Mouse (Mus musculus) CH12.LX (cell line): Measurements from ENCODE around the gene Relch. TPM values are rescaled to one million over a fixed set of nuclear protein-coding genes. Genes with fewer than 3 reads are reported as not detected.

Experiments
- DNase-seq: peaks from one replicate; pipeline ENCODE4 v3.0.0-alpha.2; 2013; ENCODE audit errors: extremely low read depth
- H3K27ac ChIP-seq: 2 replicates; pipeline ENCODE4 v1.5.1; 2012; ENCODE audit warnings: low read depth, mild to moderate bottlenecking, control low read depth, moderate library complexity; ENCODE audit not compliant: insufficient read depth
- H3K27me3 ChIP-seq: replicated peaks from 2 replicates; pipeline ENCODE3; 2012; ENCODE audit warnings: inconsistent platforms
- H3K36me3 ChIP-seq, 2 experiments: replicated peaks in 1 of 2; 2 replicates each; pipeline versions ENCODE3 to v1.6.1; 2012; ENCODE audit warnings: inconsistent platforms in 1 of 2, low read length in 1 of 2, mild to moderate bottlenecking in 1 of 2, mixed read lengths in 1 of 2, moderate library complexity in 1 of 2; ENCODE audit not compliant: control insufficient read depth in 1 of 2, insufficient read depth in 1 of 2
- H3K4me1 ChIP-seq, 2 experiments: 2 replicates each; pipeline ENCODE4 v1.6.1; 2012; ENCODE audit warnings: inconsistent platforms in 1 of 2, moderate library complexity in 1 of 2; ENCODE audit not compliant: insufficient read depth in 2 of 2, control insufficient read depth in 1 of 2
- H3K4me2 ChIP-seq: 2 replicates; pipeline ENCODE4 v1.6.1; 2012; ENCODE audit warnings: low read depth, mild to moderate bottlenecking, control low read depth; ENCODE audit not compliant: poor library complexity, insufficient read depth, severe bottlenecking
- H3K4me3 ChIP-seq, 3 experiments: fragments of 150-350 bp in 1 of 3; sonication (generic) in 1 of 3; replicated peaks in 1 of 3; 2 replicates each; pipeline versions ENCODE3 to v1.5.1; 2011 to 2012; ENCODE audit warnings: low read depth in 2 of 3, low read length in 2 of 3, mild to moderate bottlenecking in 2 of 3, moderate library complexity in 2 of 3, control low read depth in 1 of 3, improper control_type of control experiment in 1 of 3, inconsistent platforms in 1 of 3, mixed read lengths in 1 of 3; ENCODE audit not compliant: poor library complexity in 1 of 3
- H3K79me2 ChIP-seq: replicated peaks from 2 replicates; pipeline ENCODE4 v1.6.1; 2012; ENCODE audit warnings: mild to moderate bottlenecking, moderate library complexity; ENCODE audit not compliant: control insufficient read depth, poor library complexity, insufficient read depth, severe bottlenecking; ENCODE audit errors: extremely low read depth
- H3K9ac ChIP-seq: 2 replicates; pipeline ENCODE4 v1.6.1; 2012; ENCODE audit warnings: low read depth, mild to moderate bottlenecking, control low read depth, moderate library complexity; ENCODE audit not compliant: insufficient read depth
- H3K9me3 ChIP-seq: replicated peaks from 2 replicates; pipeline ENCODE3; 2012; ENCODE audit warnings: low read length, inconsistent platforms, mixed read lengths
- BHLHE40 ChIP-seq: IDR thresholded peaks from 2 replicates; pipeline ENCODE4 v1.6.1; 2011; ENCODE audit warnings: mild to moderate bottlenecking, low read depth, low read length, improper control_type of control experiment
- CHD1 ChIP-seq: IDR thresholded peaks from 2 replicates; pipeline ENCODE4 v1.6.1; 2012; ENCODE audit warnings: low read depth, low read length, improper control_type of control experiment, inconsistent platforms
- CTCF ChIP-seq, 2 experiments: IDR thresholded peaks in 1 of 2; conservative IDR thresholded peaks in 1 of 2; 2 replicates each; pipeline ENCODE4 v1.5.1; 2011 to 2012; ENCODE audit warnings: low read depth in 2 of 2, low read length in 2 of 2, improper control_type of control experiment in 1 of 2, inconsistent platforms in 1 of 2, mild to moderate bottlenecking in 1 of 2, moderate library complexity in 1 of 2
- EP300 ChIP-seq: IDR thresholded peaks from 2 replicates; pipeline ENCODE4 v1.6.1; 2011; ENCODE audit warnings: low read length, improper control_type of control experiment
- HCFC1 ChIP-seq: IDR thresholded peaks from 2 replicates; pipeline ENCODE4 v1.6.1; 2012; ENCODE audit warnings: low read depth, mild to moderate bottlenecking, inconsistent platforms, low read length, improper control_type of control experiment
- IRF4 ChIP-seq: IDR thresholded peaks from 2 replicates; pipeline ENCODE4 v1.6.1; 2014; ENCODE audit warnings: low read depth, mild to moderate bottlenecking, inconsistent platforms, low read length, improper control_type of control experiment
- JUND ChIP-seq: conservative IDR thresholded peaks from 2 replicates; pipeline ENCODE4 v1.6.1; 2011; ENCODE audit warnings: low read depth, low read length, improper control_type of control experiment
- MAX ChIP-seq: IDR thresholded peaks from 2 replicates; pipeline ENCODE4 v1.6.1; 2011; ENCODE audit warnings: low read length, improper control_type of control experiment
- MAZ ChIP-seq: IDR thresholded peaks from 2 replicates; pipeline ENCODE4 v1.6.1; 2012; ENCODE audit warnings: low read depth, mild to moderate bottlenecking, inconsistent platforms, low read length, improper control_type of control experiment, moderate library complexity
- MEF2A ChIP-seq: IDR thresholded peaks from 2 replicates; pipeline ENCODE4 v1.6.1; 2014; ENCODE audit warnings: low read depth, mild to moderate bottlenecking, inconsistent platforms, low read length, improper control_type of control experiment, borderline replicate concordance
- MYC ChIP-seq: IDR thresholded peaks from 2 replicates; pipeline ENCODE4 v1.6.1; 2011; ENCODE audit warnings: low read depth, mild to moderate bottlenecking, improper control_type of control experiment, low read length
- PAX5 ChIP-seq: IDR thresholded peaks from 2 replicates; pipeline ENCODE4 v1.6.1; 2012; ENCODE audit warnings: low read length, inconsistent platforms, mixed read lengths
- POLR2AphosphoS2 ChIP-seq: IDR thresholded peaks from 2 replicates; pipeline ENCODE4 v1.6.1; 2011; ENCODE audit warnings: low read depth, low read length, improper control_type of control experiment
- RAD21 ChIP-seq: IDR thresholded peaks from 2 replicates; pipeline ENCODE4 v1.6.1; 2011; ENCODE audit warnings: low read depth, mild to moderate bottlenecking, low read length, improper control_type of control experiment, moderate library complexity
- UBTF ChIP-seq: IDR thresholded peaks from 2 replicates; pipeline ENCODE4 v1.6.1; 2012; ENCODE audit warnings: low read depth, mild to moderate bottlenecking, inconsistent platforms, low read length, improper control_type of control experiment, moderate library complexity
- USF2 ChIP-seq: conservative IDR thresholded peaks from 2 replicates; pipeline ENCODE4 v1.6.1; 2011; ENCODE audit warnings: low read depth, low read length, improper control_type of control experiment
- ZC3H11A ChIP-seq: IDR thresholded peaks from 2 replicates; pipeline ENCODE4 v1.6.1; 2012; ENCODE audit warnings: low read depth, mild to moderate bottlenecking, inconsistent platforms, low read length, improper control_type of control experiment
- ZKSCAN1 ChIP-seq: IDR thresholded peaks from 2 replicates; pipeline ENCODE4 v1.6.1; 2012; ENCODE audit warnings: low read depth, inconsistent platforms, low read length, improper control_type of control experiment, borderline replicate concordance
- ZMIZ1 ChIP-seq: IDR thresholded peaks from 2 replicates; pipeline ENCODE4 v1.6.1; 2012; ENCODE audit warnings: low read depth, mild to moderate bottlenecking, inconsistent platforms, low read length, improper control_type of control experiment
- ZNF384 ChIP-seq: IDR thresholded peaks from 2 replicates; pipeline ENCODE4 v1.6.1; 2012; ENCODE audit warnings: low read depth, low read length, improper control_type of control experiment, inconsistent platforms
- dilution Hi-C: fragments of 300-500 bp; cut with MboI; formaldehyde crosslinking; loops from 2 replicates; pipeline ENCODE4 v1.14.3; 2020; ENCODE audit warnings: low sequenced_read_pairs; ENCODE audit not compliant: extremely low pct_unique_long_range_greater_than_20kb, extremely low pct_ligation_motif_present
- in situ Hi-C: fragments of 300-500 bp; cut with MboI; formaldehyde crosslinking; loops from 3 replicates; pipeline ENCODE4 v1.14.3; 2019; ENCODE audit warnings: low sequenced_read_pairs, low pct_ligation_motif_present, low pct_unique_long_range_greater_than_20kb, mixed read lengths
- polyA plus RNA-seq: library from polyadenylated mRNA; unstranded; fragments of >175 nt; gene quantifications from 2 replicates; pipeline ENCODE4 v1.2.1, GENCODE M21; 2012; ENCODE audit warnings: low read depth; ENCODE audit not compliant: insufficient read length
- total RNA-seq, 2 experiments: library from RNA; depleted of rRNA; stranded (reverse); fragments of 300-350 nt in 1 of 2; fragments of >200 nt in 1 of 2; gene quantifications; 2 replicates each; pipeline ENCODE4 v1.2.3; 2012 to 2014

Gene Relch
- total and polyA plus RNA-seq, 3 experiments, result 23.1 to 25.9 (median 24.3) TPM

GRCm38 (mm10) chr1:105776426-105776825 lies 112.8 kb downstream of the Relch start:
- Histone ChIP-seq H3K9ac (no peak overlapping the region), H3K36me3 (no peaks in the 10 kb centered on the region), H3K27me3 (no peaks in the 10 kb centered on the region), H3K4me3 (no peak overlapping the region), H3K27ac (no peak overlapping the region), H3K79me2 (no peaks in the 10 kb centered on the region), H3K9me3 (no peaks in the 10 kb centered on the region), H3K4me2 (no peak overlapping the region), H3K4me1 (peaks cover 3 to 16% of the 10 kb centered on the region in 2 experiments; a peak in 2 of 4 replicates)
- TF ChIP-seq ZC3H11A, result no peak
- TF ChIP-seq POLR2AphosphoS2, result no peak
- TF ChIP-seq MAX, result no peak
- no peak for TF ChIP-seq CHD1
- TF ChIP-seq EP300, result no peak
- no peak for TF ChIP-seq ZMIZ1
- no peak for TF ChIP-seq ZKSCAN1
- no peak for TF ChIP-seq JUND
- no peak for TF ChIP-seq HCFC1
- TF ChIP-seq CTCF (conservative IDR thresholded peaks at IDR 0.05 in 1 of 2, IDR thresholded peaks at IDR 0.05 in 1 of 2; ENCODE audit: low read depth in 2 of 2, low read length in 2 of 2), result no peak
- no peak for TF ChIP-seq ZNF384
- TF ChIP-seq MYC, result no peak
- TF ChIP-seq USF2, result no peak
- TF ChIP-seq BHLHE40, result no peak
- TF ChIP-seq MAZ, result no peak
- no peak for TF ChIP-seq PAX5
- TF ChIP-seq UBTF, result no peak
- in situ Hi-C loops (no loop called here), dilution Hi-C loops (no loop called here)
- DNase-seq, result no peak

- in situ Hi-C loops, result no loop called here
- no peaks in the 10 kb centered on the region for H3K9me3 ChIP-seq
- H3K4me3 ChIP-seq, result peak overlapping the region; percentile 18 to 76 (median 50)
- no peak overlapping the region for H3K27ac ChIP-seq
- peak overlapping the region; percentile 76 for H3K4me2 ChIP-seq
- H3K9ac ChIP-seq, result peak overlapping the region; percentile 3; the same call in 1 of the 2 replicates
- dilution Hi-C loops, result no loop called here
- TF ChIP-seq MAZ, result no peak
- no peak for TF ChIP-seq CTCF (conservative IDR thresholded peaks at IDR 0.05 in 1 of 2, IDR thresholded peaks at IDR 0.05 in 1 of 2; ENCODE audit: low read depth in 2 of 2, low read length in 2 of 2)
- no peak for TF ChIP-seq RAD21
- TF ChIP-seq MEF2A, result no peak
- TF ChIP-seq IRF4, result peak; percentile 4; the same call in 1 of the 2 replicates
- H3K79me2 ChIP-seq, result no peaks in the 10 kb centered on the region
- DNase-seq, result no peak
- H3K27me3 ChIP-seq, result no peaks in the 10 kb centered on the region
- no peaks in the 10 kb centered on the region for H3K36me3 ChIP-seq
- H3K4me1 ChIP-seq, result peaks cover 8 to 25% of the 10 kb centered on the region in 2 experiments; a peak in 3 of 4 replicates
These were observed 116.4 kb downstream of the Relch start for GRCm38 (mm10) chr1:105780079-105780456.
